8 mouse cellular contexts compared by ENCODE assay signal in the genomic region with DNA sequence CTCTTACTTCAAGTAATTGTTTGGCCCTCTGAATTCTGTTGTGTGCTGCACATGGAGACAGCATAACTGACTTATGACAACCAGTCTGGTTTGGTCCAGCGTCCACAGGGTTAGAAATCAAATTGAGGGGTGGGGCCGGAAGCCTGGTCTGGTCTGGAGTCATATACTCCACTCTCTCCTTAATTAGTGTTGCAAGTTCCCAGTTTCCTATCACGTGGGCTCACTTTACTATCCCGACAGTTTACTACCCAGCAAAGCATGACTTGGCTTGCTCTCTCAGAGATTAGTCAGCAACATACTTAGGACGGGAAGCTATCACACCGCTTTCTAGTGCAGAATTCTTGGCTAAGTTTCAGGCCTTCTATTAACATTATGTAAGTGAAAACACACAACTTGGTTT. TPM values are rescaled to one million over a fixed set of nuclear protein-coding genes. Genes with fewer than 3 reads are reported as not detected.
A peak's percentile ranks its signal among the peaks of the same experiment; 100 is the strongest.
DNase-seq lines count a peak whose midpoint lies in the region; TF ChIP-seq lines count a peak whose summit lies in the region.
"Had no signal": no experiment of that assay in that cellular context is flagged by ENCODE, and none has a peak within 500 bp of the region (broad histone marks: within the 10 kb centered on the region; RNA-seq: fewer than 3 reads in every experiment).

No protein-coding gene starts in this region.

- H3K36me3 ChIP-seq in embryonic facial prominence, embryonic 10.5 days (replicated peaks), result no peaks in the 10 kb centered on the region
- no peaks in the 10 kb centered on the region for H3K36me3 ChIP-seq in liver, adult 2 months (ENCODE audit: control insufficient read depth, insufficient read depth, low read length)
- H3K36me3 ChIP-seq: neural tube, embryonic 12.5 days had no signal

- H3K27ac ChIP-seq in embryonic facial prominence, embryonic 10.5 days (replicated peaks), result no peak overlapping the region
- H3K27ac ChIP-seq in liver, adult 2 months (replicated peaks; ENCODE audit: insufficient read depth, low read depth, low read length), result no peak overlapping the region
- H3K27ac ChIP-seq: neural tube, embryonic 12.5 days had no signal

- H3K4me1 ChIP-seq in embryonic facial prominence, embryonic 10.5 days, result peaks cover 44% of the 10 kb centered on the region
- no peaks in the 10 kb centered on the region; the same call in 1 of the 2 replicates for H3K4me1 ChIP-seq in liver, adult 2 months (ENCODE audit: control insufficient read depth, insufficient read depth, low read length)

- no peak for TF ChIP-seq POLR2A in liver, adult 2 months (IDR thresholded peaks at IDR 0.05; ENCODE audit: extremely low read depth, insufficient read depth, low read length)

- 72% methylated on average over 6 of the region's 6 CpGs for WGBS in embryonic facial prominence, embryonic 10.5 days
- 21% methylated on average over 6 of the region's 6 CpGs for WGBS in liver, adult 2 months

- H3K27me3 ChIP-seq in embryonic facial prominence, embryonic 10.5 days (replicated peaks; ENCODE audit: low read depth, poor library complexity, severe bottlenecking), result no peaks in the 10 kb centered on the region
- H3K27me3 ChIP-seq in liver, adult 2 months (ENCODE audit: control insufficient read depth, insufficient read depth, low read length), result no peaks in the 10 kb centered on the region
- H3K27me3 ChIP-seq: neural tube, embryonic 12.5 days had no signal

- DNase-seq in Muller cell, postnatal 12 days (ENCODE audit: inconsistent ontology term), result peak; percentile 87
- peak; percentile 35 for DNase-seq in embryonic facial prominence, embryonic 10.5 days (ENCODE audit: low spot score)
- peak; percentile 64 for DNase-seq in heart, postnatal 4 days
- DNase-seq in liver, adult 2 months (ENCODE audit: extremely low read depth, low read depth, low spot score), result peak; percentile 72
- no peak for DNase-seq in T-cell, adult 2 months (ENCODE audit: low spot score)
- no peak for DNase-seq in thymus, postnatal 0 days (ENCODE audit: low spot score)
- DNase-seq in retina, postnatal 1 day, result no peak

- H3K9ac ChIP-seq in liver, adult 2 months (ENCODE audit: low read depth, low read length), result no peak overlapping the region
- H3K9ac ChIP-seq: neural tube, embryonic 12.5 days had no signal

- 0 out of 2 replicates have a peak, but pooled peaks cover 2% of the 10 kb centered on the region for H3K9me3 ChIP-seq in embryonic facial prominence, embryonic 10.5 days
- H3K9me3 ChIP-seq: neural tube, embryonic 12.5 days had no signal

- H3K4me3 ChIP-seq in embryonic facial prominence, embryonic 10.5 days, result no peak overlapping the region
- H3K4me3 ChIP-seq in liver, adult 2 months (ENCODE audit: insufficient read depth, low read depth, low read length), result no peak overlapping the region
- H3K4me3 ChIP-seq: neural tube, embryonic 12.5 days had no signal

- H3K79me2 ChIP-seq in liver, adult 2 months (ENCODE audit: control insufficient read depth, insufficient read depth, low read length), result no peaks in the 10 kb centered on the region

- no peak for TF ChIP-seq CTCF in liver, adult 2 months (IDR thresholded peaks at IDR 0.05; ENCODE audit: low read depth, low read length)

RNA-seq across cellular contexts. Expression of a gene that starts 36.3 kb away (rescaled TPM):
- polyA plus RNA-seq in embryonic facial prominence, embryonic 10.5 days (2016; fragmentation: Nextera tagmentation; extraction: Ambion mirVana), result 7.4 and 7.7 TPM in 2 replicates
- total RNA-seq in heart, postnatal 4 days (2021), result 10 to 100 TPM; 36.9 to 38.6 TPM
- total RNA-seq in liver, adult 2 months (2014; rRNA removed), result 3.2 and 3.5 TPM in 2 replicates
- polyA plus RNA-seq in liver, adult 2 months (2012; rRNA removed), result 1.0 and 1.3 TPM in 2 replicates
- 2.5 and 4.7 TPM in 2 replicates for polyA plus RNA-seq in thymus, postnatal 0 days (2015; fragmentation: Nextera tagmentation; extraction: Ambion mirVana)

Comparison
In these comparisons a context has a peak if more than half of its experiments do, and no peak if none do; other contexts are left out.
1. DNase-seq: peak in Muller cell, postnatal 12 days (single experiment), embryonic facial prominence, embryonic 10.5 days (single experiment), heart, postnatal 4 days (single experiment) and liver, adult 2 months (single experiment); none in T-cell, adult 2 months (single experiment), thymus, postnatal 0 days (single experiment) and retina, postnatal 1 day (single experiment).